Mouse (Mus musculus) liver, embryonic 13.5 days (tissue): ENCODE measurements around the gene Trabd2b. TPM values are rescaled to one million over a fixed set of nuclear protein-coding genes. Genes with fewer than 3 reads are reported as not detected.

Source experiments
- ATAC-seq: fragments of 200-750 bp; cut with Nextera tagmentation; 2 replicates; pipeline ENCODE4 v1.8.0; 2017; ENCODE audit warnings: low read depth, mild to moderate bottlenecking, moderate number of reproducible peaks, moderate library complexity
- DNase-seq: peaks from one replicate; pipeline ENCODE4 v3.0.0; 2022
- H3K27ac ChIP-seq: fragments of 300-500 bp; sonication (generic); 2 replicates; pipeline ENCODE4 v1.5.1; 2015; ENCODE audit warnings: moderate library complexity, mild to moderate bottlenecking, inconsistent platforms
- H3K27me3 ChIP-seq: fragments of 300-500 bp; sonication (generic); 2 replicates; pipeline ENCODE4 v1.6.1; 2015; ENCODE audit warnings: mild to moderate bottlenecking, inconsistent platforms
- H3K36me3 ChIP-seq: fragments of 300-500 bp; sonication (generic); 2 replicates; pipeline ENCODE4 v1.6.1; 2015; ENCODE audit warnings: mild to moderate bottlenecking, inconsistent platforms
- H3K4me1 ChIP-seq: fragments of 300-500 bp; sonication (generic); replicated peaks from 2 replicates; pipeline ENCODE4 v1.6.1; 2015; ENCODE audit warnings: inconsistent platforms
- H3K4me2 ChIP-seq: fragments of 300-500 bp; sonication (generic); 2 replicates; pipeline ENCODE4 v1.6.1; 2015; ENCODE audit warnings: inconsistent platforms, mild to moderate bottlenecking, moderate library complexity
- H3K4me3 ChIP-seq: fragments of 300-500 bp; sonication (generic); replicated peaks from 2 replicates; pipeline ENCODE4 v1.5.1; 2015; ENCODE audit warnings: mild to moderate bottlenecking, inconsistent platforms
- H3K9ac ChIP-seq: fragments of 300-500 bp; sonication (generic); 2 replicates; pipeline ENCODE4 v1.6.1; 2015; ENCODE audit warnings: mild to moderate bottlenecking, inconsistent platforms
- H3K9me3 ChIP-seq: fragments of 300-500 bp; sonication (generic); replicated peaks from 2 replicates; pipeline ENCODE4 v1.6.1; 2016; ENCODE audit warnings: inconsistent platforms
- WGBS: fragments of 180-500 bp; shearing (Covaris S2); methylation state at CpG from one replicate; pipeline ENCODE4 v1.1.7; 2015; ENCODE audit not compliant: insufficient replicate concordance; 5-methylcytosine and 5-hydroxymethylcytosine counted together
- polyA plus RNA-seq: library from polyadenylated mRNA; unstranded; fragments of >200 nt; fragmentation: Nextera tagmentation; extraction: Ambion mirVana; gene quantifications from 2 replicates; pipeline ENCODE4 v1.2.1, GENCODE M21; 2015

The Trabd2b gene
- 0.24 and 0.25 TPM in 2 replicates for polyA plus RNA-seq

GRCm38 (mm10) chr4:114406355-114407101 lies at the start of gene Trabd2b:
Gene Trabd2b (plus strand): TSS chr4:114406724.
- H3K36me3 ChIP-seq: no peaks in the 10 kb centered on the region
- peak within 1 kb of the TSS; percentile 58 for H3K4me3 ChIP-seq
- H3K27me3 ChIP-seq: peaks cover 58% of the 10 kb centered on the region
- ATAC-seq: peak; percentile 15; the same call in 1 of the 2 replicates
- no peak for DNase-seq
- H3K4me2 ChIP-seq: peak within 1 kb of the TSS; percentile 70
- H3K9me3 ChIP-seq: no peaks in the 10 kb centered on the region
- peaks cover 12% of the 10 kb centered on the region for H3K4me1 ChIP-seq
- 2% methylated on average over 49 of the region's 61 CpGs for WGBS
- H3K27ac ChIP-seq: no peak within 1 kb of the TSS
- H3K9ac ChIP-seq: 0 out of 2 replicates have a peak within 1 kb of the TSS, but pooled peaks have one; percentile 26

GRCm38 (mm10) chr4:114357420-114357819 lies 49.1 kb upstream of the Trabd2b start:
- Histone ChIP-seq H3K36me3 (no peaks in the 10 kb centered on the region), H3K4me1 (no peaks in the 10 kb centered on the region), H3K27me3 (no peaks in the 10 kb centered on the region), H3K4me3 (no peak overlapping the region), H3K4me2 (no peak overlapping the region), H3K27ac (no peak overlapping the region), H3K9me3 (no peaks in the 10 kb centered on the region), H3K9ac (no peak overlapping the region)
- DNase-seq (no peak), ATAC-seq (peak; percentile 51; the same call in 1 of the 2 replicates)
- WGBS: 21% methylated on average over 4 of the region's 4 CpGs

GRCm38 (mm10) chr4:114358874-114359273 lies 47.6 kb upstream of the Trabd2b start:
- H3K9ac ChIP-seq: no peak overlapping the region
- H3K9me3 ChIP-seq: no peaks in the 10 kb centered on the region
- 29% methylated on average over 2 of the region's 2 CpGs for WGBS
- no peak overlapping the region for H3K4me2 ChIP-seq
- no peak for DNase-seq
- no peaks in the 10 kb centered on the region for H3K4me1 ChIP-seq
- H3K4me3 ChIP-seq: no peak overlapping the region
- no peak overlapping the region for H3K27ac ChIP-seq
- H3K36me3 ChIP-seq: no peaks in the 10 kb centered on the region
- H3K27me3 ChIP-seq: no peaks in the 10 kb centered on the region
- ATAC-seq: no peak

GRCm38 (mm10) chr4:114359818-114360217 lies 46.7 kb upstream of the Trabd2b start:
- Histone ChIP-seq H3K9ac (no peak overlapping the region), H3K9me3 (no peaks in the 10 kb centered on the region), H3K27ac (no peak overlapping the region), H3K4me2 (no peak overlapping the region), H3K27me3 (no peaks in the 10 kb centered on the region), H3K4me3 (no peak overlapping the region), H3K4me1 (no peaks in the 10 kb centered on the region), H3K36me3 (no peaks in the 10 kb centered on the region)
- WGBS: 70% methylated on average over 1 of the region's 1 CpGs
- no peak for ATAC-seq
- no peak for DNase-seq

- no peak overlapping the region for H3K4me2 ChIP-seq
- H3K36me3 ChIP-seq: no peaks in the 10 kb centered on the region
- H3K4me3 ChIP-seq: no peak overlapping the region
- H3K9ac ChIP-seq: no peak overlapping the region
- ATAC-seq (no peak), DNase-seq (no peak)
- 63% methylated on average over 2 of the region's 2 CpGs for WGBS
- no peaks in the 10 kb centered on the region for H3K9me3 ChIP-seq
- H3K4me1 ChIP-seq: no peaks in the 10 kb centered on the region
- no peaks in the 10 kb centered on the region for H3K27me3 ChIP-seq
- no peak overlapping the region for H3K27ac ChIP-seq
Observed at GRCm38 (mm10) chr4:114361336-114361735, 45.2 kb upstream of the Trabd2b start.

- no peak for ATAC-seq
- H3K9ac ChIP-seq: no peak overlapping the region
Observed at GRCm38 (mm10) chr4:114365000-114365399, 41.5 kb upstream of the Trabd2b start.

GRCm38 (mm10) chr4:114365595-114365994 lies 40.9 kb upstream of the Trabd2b start:
- Histone ChIP-seq H3K27ac (no peak overlapping the region), H3K9ac (no peak overlapping the region), H3K4me2 (no peak overlapping the region), H3K27me3 (no peaks in the 10 kb centered on the region), H3K9me3 (no peaks in the 10 kb centered on the region), H3K36me3 (no peaks in the 10 kb centered on the region), H3K4me3 (no peak overlapping the region), H3K4me1 (no peaks in the 10 kb centered on the region)
- ATAC-seq (no peak), DNase-seq (no peak)

More at GRCm38 (mm10) chr4:114365000-114365399, 41.5 kb upstream of the Trabd2b start:
- Histone ChIP-seq H3K4me1 (no peaks in the 10 kb centered on the region), H3K4me3 (no peak overlapping the region), H3K4me2 (no peak overlapping the region), H3K27ac (no peak overlapping the region), H3K9me3 (no peaks in the 10 kb centered on the region), H3K27me3 (no peaks in the 10 kb centered on the region), H3K36me3 (no peaks in the 10 kb centered on the region)
- DNase-seq: no peak
- WGBS: 52% methylated on average over 4 of the region's 4 CpGs

GRCm38 (mm10) chr4:114367005-114367404 lies 39.5 kb upstream of the Trabd2b start:
- Histone ChIP-seq H3K9ac (no peak overlapping the region), H3K4me3 (no peak overlapping the region), H3K36me3 (no peaks in the 10 kb centered on the region), H3K4me1 (no peaks in the 10 kb centered on the region), H3K4me2 (no peak overlapping the region), H3K27me3 (no peaks in the 10 kb centered on the region), H3K27ac (no peak overlapping the region), H3K9me3 (no peaks in the 10 kb centered on the region)
- DNase-seq (no peak), ATAC-seq (no peak)
- WGBS: 52% methylated on average over 2 of the region's 2 CpGs

GRCm38 (mm10) chr4:114367840-114368239 lies 38.7 kb upstream of the Trabd2b start:
- H3K9ac ChIP-seq: no peak overlapping the region
- ATAC-seq (no peak), DNase-seq (no peak)
- H3K4me2 ChIP-seq: no peak overlapping the region
- H3K4me1 ChIP-seq: no peaks in the 10 kb centered on the region
- no peaks in the 10 kb centered on the region for H3K27me3 ChIP-seq
- no peak overlapping the region for H3K4me3 ChIP-seq
- no peak overlapping the region for H3K27ac ChIP-seq
- H3K9me3 ChIP-seq: no peaks in the 10 kb centered on the region
- 44% methylated on average over 7 of the region's 7 CpGs for WGBS
- H3K36me3 ChIP-seq: no peaks in the 10 kb centered on the region

- Histone ChIP-seq H3K4me3 (no peak overlapping the region), H3K27me3 (no peaks in the 10 kb centered on the region), H3K36me3 (no peaks in the 10 kb centered on the region), H3K27ac (no peak overlapping the region), H3K4me1 (no peaks in the 10 kb centered on the region), H3K9me3 (no peaks in the 10 kb centered on the region), H3K9ac (no peak overlapping the region), H3K4me2 (no peak overlapping the region)
- ATAC-seq: no peak
- DNase-seq: no peak
- WGBS: 63% methylated on average over 2 of the region's 2 CpGs
Observed at GRCm38 (mm10) chr4:114369591-114369990, 36.9 kb upstream of the Trabd2b start.

GRCm38 (mm10) chr4:114370935-114371715 lies 35.4 kb upstream of the Trabd2b start:
- no peaks in the 10 kb centered on the region for H3K27me3 ChIP-seq
- no peaks in the 10 kb centered on the region for H3K36me3 ChIP-seq
- no peak for DNase-seq
- H3K9me3 ChIP-seq: no peaks in the 10 kb centered on the region
- no peaks in the 10 kb centered on the region for H3K4me1 ChIP-seq
- H3K9ac ChIP-seq: no peak overlapping the region
- no peak overlapping the region for H3K27ac ChIP-seq
- no peak overlapping the region for H3K4me3 ChIP-seq
- ATAC-seq: no peak
- H3K4me2 ChIP-seq: no peak overlapping the region
